Mouse (Mus musculus) embryonic facial prominence, embryonic 14.5 days (tissue): ENCODE results near the gene Med13l. TPM values are rescaled to one million over a fixed set of nuclear protein-coding genes. Genes with fewer than 3 reads are reported as not detected.
"Not testable (repeated sequence)": the region's sequence is repeated elsewhere in the genome, so short reads cannot be mapped to it uniquely, and the experiment has no call there.

Source experiments
- ATAC-seq: fragments of 200-750 bp; cut with Nextera tagmentation; 2 replicates; pipeline ENCODE4 v1.8.0; 2017; ENCODE audit warnings: low read depth, moderate number of reproducible peaks, moderate TSS enrichment
- DNase-seq: peaks from one replicate; pipeline ENCODE4 v3.0.0-alpha.2; 2015; ENCODE audit warnings: low spot score
- H3K27ac ChIP-seq: fragments of 300-500 bp; sonication (generic); replicated peaks from 2 replicates; pipeline ENCODE4 v1.5.1; 2014; ENCODE audit warnings: low read depth, mild to moderate bottlenecking, low read length, moderate library complexity
- H3K27me3 ChIP-seq: fragments of 300-500 bp; sonication (generic); replicated peaks from 2 replicates; pipeline ENCODE4 v1.6.1; 2014; ENCODE audit warnings: low read length; ENCODE audit not compliant: control insufficient read depth, insufficient read depth
- H3K36me3 ChIP-seq: fragments of 300-500 bp; sonication (generic); 2 replicates; pipeline ENCODE4 v1.6.1; 2014; ENCODE audit warnings: low read length, mixed read lengths; ENCODE audit not compliant: control insufficient read depth, insufficient read depth
- H3K4me1 ChIP-seq: fragments of 300-500 bp; sonication (generic); 2 replicates; pipeline ENCODE4 v1.6.1; 2014; ENCODE audit warnings: antibody characterized with exemption, low read length; ENCODE audit not compliant: control insufficient read depth, insufficient read depth
- H3K4me2 ChIP-seq: fragments of 300-500 bp; sonication (generic); 2 replicates; pipeline ENCODE4 v1.6.1; 2014; ENCODE audit warnings: low read depth, mild to moderate bottlenecking, low read length, moderate library complexity, mixed read lengths
- H3K4me3 ChIP-seq: fragments of 300-500 bp; sonication (generic); 2 replicates; pipeline ENCODE4 v1.5.1; 2014; ENCODE audit warnings: low read depth, mild to moderate bottlenecking, low read length
- H3K9ac ChIP-seq: fragments of 300-500 bp; sonication (generic); 2 replicates; pipeline ENCODE4 v1.6.1; 2014; ENCODE audit warnings: low read depth, mild to moderate bottlenecking, low read length, moderate library complexity, mixed read lengths
- H3K9me3 ChIP-seq: fragments of 300-500 bp; sonication (generic); 2 replicates; pipeline ENCODE4 v1.6.1; 2016; ENCODE audit warnings: low read length; ENCODE audit not compliant: control insufficient read depth
- WGBS: fragments of 180-500 bp; shearing (Covaris S2); extraction: QIAGEN DNeasy Blood & Tissue Kit; methylation state at CpG from one replicate; pipeline ENCODE4 v1.1.7; 2014; 5-methylcytosine and 5-hydroxymethylcytosine counted together
- polyA plus RNA-seq: library from polyadenylated mRNA; unstranded; fragments of >200 nt; fragmentation: Nextera tagmentation; extraction: Ambion mirVana; gene quantifications from 2 replicates; pipeline ENCODE4 v1.2.1, GENCODE M21; 2014

Gene Med13l
- polyA plus RNA-seq, 1 experiment from 2014 or later: 16.5 TPM

DNA sequence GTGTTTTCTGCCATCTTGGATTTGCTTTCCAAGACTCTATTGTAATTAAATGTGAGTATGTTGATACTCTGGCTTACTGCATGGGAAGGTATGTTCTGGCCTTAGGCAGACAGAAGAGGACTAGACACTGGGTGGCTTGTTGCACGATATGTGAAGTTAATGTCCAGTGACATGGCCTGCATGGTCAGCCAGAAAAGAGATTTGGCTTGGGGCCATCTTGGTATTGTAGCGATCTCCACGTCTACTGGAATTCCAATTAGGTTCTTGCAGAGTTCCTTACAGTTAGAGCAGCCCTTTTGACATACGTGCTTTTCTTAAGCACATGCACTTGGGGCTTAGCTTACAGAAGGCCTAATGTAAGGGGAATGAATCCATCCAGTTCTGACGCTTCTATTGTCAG is 86.4 kb downstream of the Med13l start:
- no peak overlapping the region for H3K9ac ChIP-seq
- no peak overlapping the region for H3K4me2 ChIP-seq
- H3K27ac ChIP-seq: no peak overlapping the region
- no peak for ATAC-seq
- H3K4me3 ChIP-seq: no peak overlapping the region
- no peak for DNase-seq
- peaks cover 23% of the 10 kb centered on the region; the same call in 1 of the 2 replicates for H3K4me1 ChIP-seq
- no peaks in the 10 kb centered on the region for H3K36me3 ChIP-seq
- 63% methylated on average over 5 of the region's 5 CpGs for WGBS
- H3K9me3 ChIP-seq: no peaks in the 10 kb centered on the region
- no peaks in the 10 kb centered on the region for H3K27me3 ChIP-seq

DNA sequence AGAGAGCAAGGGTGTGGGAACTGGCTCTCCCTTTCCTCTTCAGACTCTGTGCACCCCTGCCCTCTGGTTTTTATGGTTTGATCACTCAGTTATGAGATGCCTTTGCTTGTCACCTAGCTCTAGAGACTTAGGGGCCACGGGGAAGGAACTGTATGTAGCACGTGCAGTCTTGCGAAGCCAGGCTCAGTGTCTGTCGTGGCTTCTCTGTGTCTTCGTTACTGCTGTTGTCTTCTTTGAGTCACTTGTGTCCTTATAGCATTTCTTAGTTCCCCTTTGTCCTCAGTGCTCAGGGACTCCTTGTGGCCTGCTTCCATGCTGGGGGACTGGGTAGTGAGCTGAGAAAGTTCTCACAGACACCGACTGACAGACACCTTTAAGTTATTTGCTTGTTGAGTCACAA is 86.9 kb downstream of the Med13l start:
- DNase-seq (no peak), ATAC-seq (no peak)
- no peak overlapping the region for H3K27ac ChIP-seq
- H3K36me3 ChIP-seq: no peaks in the 10 kb centered on the region
- no peak overlapping the region for H3K4me2 ChIP-seq
- WGBS: 65% methylated on average over 6 of the region's 6 CpGs
- H3K4me3 ChIP-seq: no peak overlapping the region
- peaks cover 24% of the 10 kb centered on the region; the same call in 1 of the 2 replicates for H3K4me1 ChIP-seq
- H3K9me3 ChIP-seq: no peaks in the 10 kb centered on the region
- H3K27me3 ChIP-seq: no peaks in the 10 kb centered on the region
- H3K9ac ChIP-seq: no peak overlapping the region

DNA sequence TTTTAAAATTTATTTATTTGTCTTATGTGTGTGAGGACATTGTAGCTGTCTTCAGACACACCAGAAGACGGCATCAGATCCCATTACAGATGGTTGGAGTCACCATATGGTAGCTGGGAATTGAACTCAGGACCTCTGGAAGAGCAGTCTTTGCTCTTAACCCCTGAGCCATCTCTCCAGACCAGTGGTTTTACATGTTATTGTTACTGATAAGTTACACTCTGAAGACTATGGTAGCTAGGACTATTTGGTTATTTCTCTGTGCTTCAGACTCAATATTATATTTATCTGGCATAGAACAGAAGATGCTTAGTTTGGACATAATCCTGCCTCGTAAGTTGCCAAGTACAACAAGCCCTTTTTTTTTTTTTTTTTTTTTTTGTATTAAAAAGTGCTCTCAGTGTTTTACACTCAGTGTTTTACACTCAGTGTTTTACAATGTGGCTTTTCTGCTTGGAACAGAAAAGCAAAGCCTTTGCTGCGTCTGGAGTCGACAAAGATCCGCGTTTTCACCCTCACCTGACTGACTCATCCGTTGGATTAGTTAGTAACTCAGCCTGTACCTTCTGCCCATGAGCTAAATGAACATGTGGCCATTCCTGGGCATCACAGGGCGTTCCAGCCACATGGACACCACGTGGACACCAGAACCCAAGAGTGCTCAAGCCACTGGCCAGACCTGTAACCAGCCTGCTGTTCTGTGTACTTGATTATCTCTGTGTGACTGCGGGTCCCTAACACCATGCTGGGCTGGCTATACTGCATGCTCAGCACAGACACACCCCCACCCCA is 88.9 kb downstream of the Med13l start:
- no peak overlapping the region for H3K27ac ChIP-seq
- no peak for DNase-seq
- H3K9ac ChIP-seq: no peak overlapping the region
- H3K9me3 ChIP-seq: no peaks in the 10 kb centered on the region
- H3K4me1 ChIP-seq: peaks cover 19% of the 10 kb centered on the region; the same call in 1 of the 2 replicates
- 79% methylated on average over 10 of the region's 10 CpGs for WGBS
- H3K4me3 ChIP-seq: no peak overlapping the region
- H3K4me2 ChIP-seq: no peak overlapping the region
- H3K27me3 ChIP-seq: no peaks in the 10 kb centered on the region
- peak; percentile 31; the same call in 1 of the 2 replicates for ATAC-seq
- no peaks in the 10 kb centered on the region for H3K36me3 ChIP-seq

DNA sequence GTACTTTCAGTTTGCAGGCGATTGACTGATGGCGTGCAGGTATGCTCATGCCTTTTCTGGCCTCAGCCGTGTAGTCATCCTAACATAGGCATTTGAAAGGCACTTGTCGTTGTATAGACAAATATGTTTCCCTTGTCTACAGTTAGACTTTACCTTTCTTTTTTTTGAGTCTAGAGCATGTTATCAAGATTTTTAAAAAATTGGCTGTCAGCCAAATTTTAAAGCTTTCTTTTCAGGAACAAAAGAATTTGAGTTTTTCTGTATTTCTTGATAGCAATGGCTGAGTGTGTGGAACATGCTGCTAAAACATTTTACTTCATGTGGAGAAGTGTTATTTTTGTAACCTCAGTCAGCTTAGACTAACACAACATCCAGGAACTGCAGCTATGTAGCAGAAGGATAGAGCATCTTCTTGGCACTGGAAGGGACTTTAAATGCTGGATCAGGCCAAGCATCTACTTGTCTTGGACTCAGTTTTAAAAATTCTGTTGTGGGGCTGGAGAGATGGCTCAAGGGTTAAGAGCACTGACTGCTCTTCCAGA is 89.6 kb downstream of the Med13l start:
- 67% methylated on average over 4 of the region's 4 CpGs for WGBS

DNA sequence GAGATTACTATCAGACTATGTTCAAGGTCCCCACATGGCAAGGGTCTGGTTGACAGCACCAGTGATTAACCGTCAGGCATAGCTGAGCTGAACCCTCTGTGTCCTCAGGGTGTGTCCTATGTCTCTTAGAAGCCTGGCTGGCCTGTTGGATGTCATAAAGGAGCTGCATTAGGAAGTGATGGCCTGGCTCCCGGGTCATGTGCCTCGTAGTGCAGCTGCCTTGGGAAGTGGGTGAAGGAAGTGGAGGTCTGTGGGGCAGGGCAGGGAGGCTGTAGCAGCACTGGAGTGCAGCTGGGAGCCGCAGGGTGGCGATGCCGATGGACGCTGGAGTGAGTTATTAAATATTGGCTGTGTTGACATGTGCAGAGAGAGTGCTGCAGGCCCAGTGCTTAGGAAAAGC is 90.3 kb downstream of the Med13l start:
- DNase-seq: no peak
- no peak overlapping the region for H3K9ac ChIP-seq
- H3K36me3 ChIP-seq: no peaks in the 10 kb centered on the region
- H3K4me2 ChIP-seq: no peak overlapping the region
- no peak overlapping the region for H3K4me3 ChIP-seq
- H3K27me3 ChIP-seq: no peaks in the 10 kb centered on the region
- no peak for ATAC-seq
- H3K9me3 ChIP-seq: no peaks in the 10 kb centered on the region
- WGBS: 72% methylated on average over 7 of the region's 7 CpGs
- H3K4me1 ChIP-seq: peaks cover 19% of the 10 kb centered on the region; the same call in 1 of the 2 replicates
- no peak overlapping the region for H3K27ac ChIP-seq

More for the DNA sequence above, 89.6 kb downstream of the Med13l start:
- H3K4me2 ChIP-seq: no peak overlapping the region
- no peak overlapping the region for H3K4me3 ChIP-seq
- H3K27ac ChIP-seq: no peak overlapping the region
- no peaks in the 10 kb centered on the region for H3K9me3 ChIP-seq
- ATAC-seq (0 out of 2 replicates have a peak, but pooled peaks have one; percentile 13), DNase-seq (peak; percentile 60)
- no peak overlapping the region for H3K9ac ChIP-seq
- no peaks in the 10 kb centered on the region for H3K27me3 ChIP-seq
- H3K36me3 ChIP-seq: no peaks in the 10 kb centered on the region
- peaks cover 19% of the 10 kb centered on the region; the same call in 1 of the 2 replicates for H3K4me1 ChIP-seq

DNA sequence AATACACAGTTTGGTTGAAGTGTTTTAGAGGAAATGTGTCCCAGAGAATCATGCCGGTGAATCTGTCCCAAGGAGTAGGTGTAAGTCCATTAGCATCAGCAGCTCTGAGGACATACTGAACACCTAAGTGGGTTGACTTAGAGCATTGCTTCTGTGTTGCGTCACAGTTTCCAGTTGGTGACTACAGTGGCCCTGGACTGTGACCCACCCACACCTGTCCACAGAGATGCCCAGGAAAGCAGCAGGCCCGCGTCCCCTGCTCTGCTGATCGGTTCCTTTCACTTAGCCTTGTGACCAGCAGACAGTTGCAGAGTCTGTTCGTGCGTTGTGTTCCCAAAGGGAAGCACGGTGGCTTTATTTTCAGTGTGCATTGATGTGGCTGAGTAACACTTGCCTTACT is 92.1 kb downstream of the Med13l start:
- Histone ChIP-seq H3K9ac (no peak overlapping the region), H3K27ac (no peak overlapping the region), H3K27me3 (no peaks in the 10 kb centered on the region), H3K9me3 (no peaks in the 10 kb centered on the region), H3K4me1 (peaks cover 7% of the 10 kb centered on the region; the same call in 1 of the 2 replicates), H3K36me3 (no peaks in the 10 kb centered on the region), H3K4me2 (no peak overlapping the region), H3K4me3 (no peak overlapping the region)
- WGBS: 91% methylated on average over 8 of the region's 8 CpGs
- ATAC-seq (no peak), DNase-seq (no peak)

DNA sequence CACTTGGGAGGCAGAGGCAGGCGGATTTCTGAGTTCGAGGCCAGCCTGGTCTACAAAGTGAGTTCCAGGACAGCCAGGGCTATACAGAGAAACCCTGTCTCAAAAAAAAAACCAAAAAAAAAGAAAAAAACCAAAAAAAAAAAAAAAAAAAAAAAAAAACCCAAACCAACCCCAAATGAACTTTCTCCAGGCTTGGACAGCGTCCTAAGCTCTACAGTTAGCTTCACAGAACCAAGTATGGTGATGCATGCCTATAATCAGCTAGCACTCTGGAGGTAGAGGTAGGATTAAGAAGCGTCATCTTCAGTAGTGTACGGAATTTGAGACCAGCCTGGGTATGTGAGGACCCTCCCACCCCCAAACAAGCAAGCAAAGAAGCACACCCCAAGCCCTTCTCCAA is 92.6 kb downstream of the Med13l start:
- H3K9me3 ChIP-seq, H3K9ac ChIP-seq, H3K27ac ChIP-seq, H3K36me3 ChIP-seq, ATAC-seq, H3K4me2 ChIP-seq, DNase-seq, H3K4me1 ChIP-seq, H3K4me3 ChIP-seq, H3K27me3 ChIP-seq: not testable (repeated sequence)
- WGBS: 83% methylated on average over 4 of the region's 5 CpGs

DNA sequence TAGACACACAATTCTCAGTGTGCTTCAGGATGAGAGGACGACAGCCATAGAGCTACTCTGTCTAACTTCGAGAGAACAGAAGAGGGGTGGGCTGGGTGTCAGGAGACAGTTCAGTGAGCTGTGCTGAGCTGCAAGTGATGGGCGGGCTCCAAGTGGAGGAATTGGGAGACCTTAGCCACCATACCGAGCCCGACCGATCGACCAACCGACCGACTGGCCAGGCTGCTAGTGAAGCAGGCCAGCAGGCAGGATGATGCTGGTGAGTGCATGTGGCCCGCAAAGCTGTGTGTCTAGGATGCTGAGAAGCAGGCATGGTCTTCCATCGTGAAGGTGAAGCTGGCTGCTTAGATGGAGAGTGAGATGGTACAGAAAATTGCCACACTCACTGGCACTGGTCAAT is 94.1 kb downstream of the Med13l start:
- no peak for DNase-seq
- Histone ChIP-seq H3K27ac (no peak overlapping the region), H3K9ac (no peak overlapping the region), H3K4me2 (no peak overlapping the region), H3K4me1 (peaks cover 3% of the 10 kb centered on the region; the same call in 1 of the 2 replicates), H3K36me3 (no peaks in the 10 kb centered on the region), H3K4me3 (no peak overlapping the region), H3K9me3 (no peaks in the 10 kb centered on the region), H3K27me3 (no peaks in the 10 kb centered on the region)
- WGBS: 71% methylated on average over 11 of the region's 11 CpGs
- ATAC-seq: no peak
